Mouse (Mus musculus) forebrain, postnatal 0 days (tissue): ENCODE measurements around the gene Camta1. TPM values are rescaled to one million over a fixed set of nuclear protein-coding genes. Genes with fewer than 3 reads are reported as not detected.
A peak's percentile ranks its signal among the peaks of the same experiment; 100 is the strongest.

Experiments
- ATAC-seq: fragments of 200-750 bp; cut with Nextera tagmentation; 2 replicates; pipeline ENCODE4 v1.8.0; 2017; ENCODE audit warnings: mild to moderate bottlenecking, moderate library complexity
- DNase-seq: peaks from one replicate; pipeline ENCODE4 v3.0.0-alpha.2; 2015
- H3K27ac ChIP-seq: fragments of 300-500 bp; sonication (generic); 2 replicates; pipeline ENCODE4 v1.5.1; 2014; ENCODE audit warnings: low read depth, mild to moderate bottlenecking, antibody characterized with exemption, low read length, moderate library complexity, mixed read lengths
- H3K27me3 ChIP-seq: fragments of 300-500 bp; sonication (generic); 2 replicates; pipeline ENCODE4 v1.6.1; 2014; ENCODE audit warnings: mild to moderate bottlenecking, low read length, mixed read lengths; ENCODE audit not compliant: insufficient read depth
- H3K36me3 ChIP-seq: fragments of 300-500 bp; sonication (generic); 2 replicates; pipeline ENCODE4 v1.6.1; 2014; ENCODE audit warnings: mild to moderate bottlenecking, moderate library complexity; ENCODE audit not compliant: insufficient read depth
- H3K4me1 ChIP-seq: fragments of 300-500 bp; sonication (generic); 2 replicates; pipeline ENCODE4 v1.6.1; 2014; ENCODE audit warnings: antibody characterized with exemption; ENCODE audit not compliant: insufficient read depth
- H3K4me2 ChIP-seq: fragments of 300-500 bp; sonication (generic); 2 replicates; pipeline ENCODE4 v1.6.1; 2014; ENCODE audit warnings: low read depth, mild to moderate bottlenecking, moderate library complexity
- H3K4me3 ChIP-seq: fragments of 300-500 bp; sonication (generic); 2 replicates; pipeline ENCODE4 v1.5.1; 2014; ENCODE audit warnings: low read depth, low read length, mixed read lengths
- H3K9ac ChIP-seq: fragments of 300-500 bp; sonication (generic); 2 replicates; pipeline ENCODE4 v1.6.1; 2014; ENCODE audit warnings: mild to moderate bottlenecking
- H3K9me3 ChIP-seq: fragments of 300-500 bp; sonication (generic); 2 replicates; pipeline ENCODE4 v1.6.1; 2016; ENCODE audit warnings: low read length
- CTCF ChIP-seq: sonication (generic); IDR thresholded peaks from 2 replicates; pipeline ENCODE4 v1.5.1; 2016; ENCODE audit warnings: antibody characterized with exemption, control low read depth, low read depth
- WGBS: fragments of 180-500 bp; shearing (Covaris S2); extraction: QIAGEN DNeasy Blood & Tissue Kit; methylation state at CpG from one replicate; pipeline ENCODE4 v1.1.7; 2014; 5-methylcytosine and 5-hydroxymethylcytosine counted together
- polyA plus RNA-seq: library from polyadenylated mRNA; unstranded; fragments of >200 nt; fragmentation: Nextera tagmentation; extraction: Ambion mirVana; gene quantifications from 2 replicates; pipeline ENCODE4 v1.2.1, GENCODE M21; 2015
- total RNA-seq: library from RNA; depleted of rRNA; stranded (reverse); fragments of >200 nt; gene quantifications from 2 replicates; pipeline ENCODE4 v1.2.3, GENCODE M21; 2014

The Camta1 gene
- total and polyA plus RNA-seq, 2 experiments from 2014 or later = 87.4 to 131 TPM

- TF ChIP-seq CTCF = no peak
- WGBS = 15% methylated on average over 13 of the region's 13 CpGs
- H3K27me3 ChIP-seq = peaks cover 13% of the 10 kb centered on the region
- H3K9me3 ChIP-seq = no peaks in the 10 kb centered on the region
- no peak overlapping the region for H3K27ac ChIP-seq
- ATAC-seq = peak; percentile 87
- H3K4me1 ChIP-seq = 0 out of 2 replicates have a peak, but pooled peaks cover 3% of the 10 kb centered on the region
- H3K4me3 ChIP-seq = no peak overlapping the region
- no peak overlapping the region for H3K4me2 ChIP-seq
- no peak overlapping the region for H3K9ac ChIP-seq
- H3K36me3 ChIP-seq = no peaks in the 10 kb centered on the region
- peak; percentile 79 for DNase-seq
Measured at GRCm38 (mm10) chr4:151275292-151275691, 586.4 kb downstream of the Camta1 start.

GRCm38 (mm10) chr4:151263786-151264414 is 597.8 kb downstream of the Camta1 start:
- peak; percentile 34; the same call in 1 of the 2 replicates for ATAC-seq
- peak overlapping the region; percentile 6; the same call in 1 of the 2 replicates for H3K4me2 ChIP-seq
- H3K4me3 ChIP-seq = no peak overlapping the region
- no peak for TF ChIP-seq CTCF
- no peak overlapping the region for H3K27ac ChIP-seq
- peak; percentile 45 for DNase-seq
- H3K9ac ChIP-seq = no peak overlapping the region
- H3K9me3 ChIP-seq = no peaks in the 10 kb centered on the region
- no peaks in the 10 kb centered on the region for H3K4me1 ChIP-seq
- no peaks in the 10 kb centered on the region for H3K36me3 ChIP-seq
- H3K27me3 ChIP-seq = no peaks in the 10 kb centered on the region
- WGBS = 41% methylated on average over 14 of the region's 14 CpGs

- WGBS = 65% methylated on average over 7 of the region's 7 CpGs
- Histone ChIP-seq H3K9me3 (no peaks in the 10 kb centered on the region), H3K4me1 (no peaks in the 10 kb centered on the region), H3K9ac (no peak overlapping the region), H3K4me2 (no peak overlapping the region), H3K27ac (no peak overlapping the region), H3K4me3 (no peak overlapping the region), H3K36me3 (no peaks in the 10 kb centered on the region), H3K27me3 (no peaks in the 10 kb centered on the region)
- no peak for TF ChIP-seq CTCF
- no peak for ATAC-seq
- DNase-seq = no peak
Measured at GRCm38 (mm10) chr4:151263052-151263451, 598.6 kb downstream of the Camta1 start.

- TF ChIP-seq CTCF = no peak
Measured at GRCm38 (mm10) chr4:151256622-151257021, 605.1 kb downstream of the Camta1 start.

GRCm38 (mm10) chr4:151250824-151251223 is 610.9 kb downstream of the Camta1 start:
- Histone ChIP-seq H3K9me3 (no peaks in the 10 kb centered on the region), H3K4me3 (no peak overlapping the region), H3K4me1 (no peaks in the 10 kb centered on the region), H3K27me3 (no peaks in the 10 kb centered on the region), H3K36me3 (no peaks in the 10 kb centered on the region), H3K9ac (no peak overlapping the region), H3K4me2 (no peak overlapping the region), H3K27ac (no peak overlapping the region)
- ATAC-seq (no peak), DNase-seq (no peak)
- 95% methylated on average over 6 of the region's 6 CpGs for WGBS
- TF ChIP-seq CTCF = no peak

More at GRCm38 (mm10) chr4:151256622-151257021, 605.1 kb downstream of the Camta1 start:
- no peaks in the 10 kb centered on the region for H3K9me3 ChIP-seq
- H3K27ac ChIP-seq = no peak overlapping the region
- H3K27me3 ChIP-seq = no peaks in the 10 kb centered on the region
- WGBS = 52% methylated on average over 4 of the region's 4 CpGs
- no peaks in the 10 kb centered on the region for H3K4me1 ChIP-seq
- H3K4me2 ChIP-seq = no peak overlapping the region
- no peak overlapping the region for H3K9ac ChIP-seq
- no peak for DNase-seq
- H3K36me3 ChIP-seq = no peaks in the 10 kb centered on the region
- no peak for ATAC-seq
- H3K4me3 ChIP-seq = no peak overlapping the region

- Histone ChIP-seq H3K4me1 (no peaks in the 10 kb centered on the region), H3K9ac (no peak overlapping the region), H3K27ac (no peak overlapping the region), H3K9me3 (no peaks in the 10 kb centered on the region), H3K27me3 (no peaks in the 10 kb centered on the region), H3K36me3 (no peaks in the 10 kb centered on the region), H3K4me3 (no peak overlapping the region), H3K4me2 (no peak overlapping the region)
- DNase-seq (no peak), ATAC-seq (no peak)
- TF ChIP-seq CTCF = no peak
- WGBS = 75% methylated on average over 7 of the region's 7 CpGs
Measured at GRCm38 (mm10) chr4:151245068-151245797, 616.4 kb downstream of the Camta1 start.

GRCm38 (mm10) chr4:151243445-151243844 is 618.2 kb downstream of the Camta1 start:
- no peak for DNase-seq
- H3K27ac ChIP-seq = no peak overlapping the region
- no peaks in the 10 kb centered on the region for H3K9me3 ChIP-seq
- no peak for TF ChIP-seq CTCF
- no peaks in the 10 kb centered on the region for H3K36me3 ChIP-seq
- no peak overlapping the region for H3K9ac ChIP-seq
- WGBS = 58% methylated on average over 9 of the region's 9 CpGs
- no peaks in the 10 kb centered on the region for H3K27me3 ChIP-seq
- ATAC-seq = no peak
- no peak overlapping the region for H3K4me2 ChIP-seq
- no peak overlapping the region for H3K4me3 ChIP-seq
- no peaks in the 10 kb centered on the region for H3K4me1 ChIP-seq
